Mouse (Mus musculus) hindbrain, embryonic 13.5 days (tissue): Measurements from ENCODE around the gene Tardbp. TPM values are rescaled to one million over a fixed set of nuclear protein-coding genes. Genes with fewer than 3 reads are reported as not detected.

ENCODE experiments used
- ATAC-seq: fragments of 200-750 bp; cut with Nextera tagmentation; 2 replicates; pipeline ENCODE4 v1.8.0; 2017; ENCODE audit warnings: moderate TSS enrichment; ENCODE audit not compliant: low FRiP score
- H3K27ac ChIP-seq: fragments of 300-500 bp; sonication (generic); 2 replicates; pipeline ENCODE4 v1.5.1; 2015; ENCODE audit warnings: inconsistent platforms, mild to moderate bottlenecking, moderate library complexity
- H3K27me3 ChIP-seq: fragments of 300-500 bp; sonication (generic); 2 replicates; pipeline ENCODE4 v1.6.1; 2015; ENCODE audit warnings: mild to moderate bottlenecking, inconsistent platforms
- H3K36me3 ChIP-seq: fragments of 300-500 bp; sonication (generic); 2 replicates; pipeline ENCODE4 v1.6.1; 2015; ENCODE audit warnings: mild to moderate bottlenecking, inconsistent platforms
- H3K4me1 ChIP-seq: fragments of 300-500 bp; sonication (generic); replicated peaks from 2 replicates; pipeline ENCODE4 v1.6.1; 2015; ENCODE audit warnings: inconsistent platforms
- H3K4me2 ChIP-seq: fragments of 300-500 bp; sonication (generic); 2 replicates; pipeline ENCODE4 v1.6.1; 2015; ENCODE audit warnings: inconsistent platforms, mild to moderate bottlenecking, moderate library complexity
- H3K4me3 ChIP-seq: fragments of 300-500 bp; sonication (generic); 2 replicates; pipeline ENCODE4 v1.5.1; 2015; ENCODE audit warnings: mild to moderate bottlenecking, inconsistent platforms
- H3K9ac ChIP-seq: fragments of 300-500 bp; sonication (generic); 2 replicates; pipeline ENCODE4 v1.6.1; 2015; ENCODE audit warnings: mild to moderate bottlenecking, inconsistent platforms
- H3K9me3 ChIP-seq: fragments of 300-500 bp; sonication (generic); 2 replicates; pipeline ENCODE4 v1.6.1; 2016; ENCODE audit warnings: inconsistent platforms
- WGBS: fragments of 180-500 bp; shearing (Covaris S2); methylation state at CpG from one replicate; pipeline ENCODE4 v1.1.7; 2015; 5-methylcytosine and 5-hydroxymethylcytosine counted together
- polyA plus RNA-seq: library from polyadenylated mRNA; unstranded; fragments of >200 nt; fragmentation: Nextera tagmentation; extraction: Ambion mirVana; gene quantifications from 2 replicates; pipeline ENCODE4 v1.2.1, GENCODE M21; 2015

Tardbp gene
- polyA plus RNA-seq, 1 experiment from 2014 or later = 238 TPM

DNA sequence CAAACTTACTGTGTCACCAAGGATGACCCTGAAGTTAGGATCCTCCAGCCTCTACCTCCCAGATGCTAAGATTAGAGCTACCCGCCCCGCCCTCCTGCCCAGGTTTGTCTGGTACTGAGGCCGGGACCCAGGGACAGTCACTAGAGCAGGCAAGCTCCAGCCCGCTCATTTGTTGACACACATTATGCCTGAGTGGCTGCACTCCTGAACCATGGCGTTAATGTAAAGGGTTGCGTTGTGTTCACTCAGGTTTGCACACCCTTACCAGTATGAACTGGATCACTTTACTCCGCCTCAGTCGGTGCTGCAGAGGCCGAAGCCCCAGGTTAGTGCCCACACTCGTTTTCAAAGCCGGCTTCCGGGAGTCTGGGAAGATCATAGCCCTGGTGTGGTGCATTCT is 63.2 kb downstream of the Tardbp start:
- Histone ChIP-seq H3K9ac (no peak overlapping the region), H3K4me3 (no peak overlapping the region), H3K36me3 (peaks cover 87% of the 10 kb centered on the region), H3K9me3 (no peaks in the 10 kb centered on the region), H3K27ac (no peak overlapping the region), H3K4me1 (peaks cover 8% of the 10 kb centered on the region), H3K4me2 (no peak overlapping the region), H3K27me3 (no peaks in the 10 kb centered on the region)
- no peak for ATAC-seq
- 96% methylated on average over 12 of the region's 12 CpGs for WGBS

- H3K27me3 ChIP-seq = no peaks in the 10 kb centered on the region
- no peak overlapping the region for H3K27ac ChIP-seq
- H3K9me3 ChIP-seq = no peaks in the 10 kb centered on the region
- H3K9ac ChIP-seq = no peak overlapping the region
- H3K4me1 ChIP-seq = peaks cover 8% of the 10 kb centered on the region
- WGBS = 95% methylated on average over 17 of the region's 17 CpGs
- H3K36me3 ChIP-seq = peaks cover 78% of the 10 kb centered on the region
- H3K4me3 ChIP-seq = no peak overlapping the region
- no peak overlapping the region for H3K4me2 ChIP-seq
- no peak for ATAC-seq
Observed at GRCm38 (mm10) chr4:148562676-148563075, 64.1 kb downstream of the Tardbp start.

Other genes starting within 250 kb of the Tardbp start
- gene Ubiad1, start 182.2 kb downstream of the Tardbp start, polyA plus RNA-seq = 17.7 and 19.1 TPM in 2 replicates
- gene Mtor, start 178.4 kb downstream of the Tardbp start, polyA plus RNA-seq = 23.0 and 23.7 TPM in 2 replicates
- gene Angptl7, start 126.6 kb downstream of the Tardbp start, polyA plus RNA-seq = 0.30 and 0.54 TPM in 2 replicates
- gene Exosc10, start 68.6 kb downstream of the Tardbp start, polyA plus RNA-seq = 81.6 and 87.6 TPM in 2 replicates
- 135 and 145 TPM in 2 replicates for gene Srm, start 35.5 kb downstream of the Tardbp start, polyA plus RNA-seq
- gene Masp2, start 24.5 kb downstream of the Tardbp start, polyA plus RNA-seq = 0.18 and 0.47 TPM in 2 replicates
- gene Gm572, start 16.3 kb upstream of the Tardbp start, polyA plus RNA-seq = not detected in 2 replicates
- 6.7 and 8.1 TPM in 2 replicates for gene Casz1, start 177.4 kb upstream of the Tardbp start, polyA plus RNA-seq